Mouse (Mus musculus): ENCODE results near the gene Twistnb. TPM values are rescaled to one million over a fixed set of nuclear protein-coding genes. Genes with fewer than 3 reads are reported as not detected.

The Twistnb gene
- total RNA-seq (2012; rRNA removed) (19.2 and 20.5 TPM in 2 replicates), total RNA-seq (2014; rRNA removed) (51.2 and 60.2 TPM in 2 replicates), polyA plus RNA-seq (2012; ENCODE audit: insufficient read length, low read depth) (33.1 and 34.4 TPM in 2 replicates)

GRCm38 (mm10) chr12:33429387-33430160 lies at the start of gene Twistnb:
TSS of gene Twistnb (plus strand) at chr12:33429635.
- Histone ChIP-seq H3K36me3 (replicated peaks in 1 of 2; ENCODE audit: control insufficient read depth in 1 of 2, insufficient read depth in 1 of 2, low read length in 1 of 2) (peaks cover 7 to 11% of the 10 kb centered on the region in 2 experiments), H3K79me2 (replicated peaks; ENCODE audit: control insufficient read depth, extremely low read depth, insufficient read depth, poor library complexity, severe bottlenecking) (peaks cover 32% of the 10 kb centered on the region), H3K9ac (ENCODE audit: insufficient read depth, low read depth) (peak within 1 kb of the TSS; percentile 69), H3K27ac (ENCODE audit: insufficient read depth, low read depth) (peak within 1 kb of the TSS; percentile 17; the same call in 1 of the 2 replicates), H3K9me3 (replicated peaks; ENCODE audit: low read length) (no peaks in the 10 kb centered on the region), H3K4me3 (replicated peaks in 1 of 3; ENCODE audit: low read depth in 2 of 3, low read length in 2 of 3, poor library complexity in 1 of 3) (peak within 1 kb of the TSS; percentile 88 to 99 (median 99)), H3K27me3 (replicated peaks) (no peaks in the 10 kb centered on the region), H3K4me1 (ENCODE audit: control insufficient read depth in 1 of 2, insufficient read depth in 2 of 2) (peaks cover 4 to 27% of the 10 kb centered on the region in 2 experiments), H3K4me2 (ENCODE audit: insufficient read depth, low read depth, poor library complexity, severe bottlenecking) (peak within 1 kb of the TSS; percentile 99)
- DNase-seq (ENCODE audit: extremely low read depth): peak; percentile 98
- dilution Hi-C loops (cut with MboI; ENCODE audit: extremely low pct_ligation_motif_present, extremely low pct_unique_long_range_greater_than_20kb, low sequenced_read_pairs): no loop called here
- in situ Hi-C loops (cut with MboI; ENCODE audit: low pct_ligation_motif_present, low pct_unique_long_range_greater_than_20kb, low sequenced_read_pairs): no loop called here
- TF ChIP-seq RAD21 (IDR thresholded peaks at IDR 0.05; ENCODE audit: low read depth, low read length) (peak; percentile 6), ELF1 (IDR thresholded peaks at IDR 0.05; ENCODE audit: low read depth, low read length) (peak; percentile 64; the same call in 1 of the 2 replicates), HCFC1 (IDR thresholded peaks at IDR 0.05; ENCODE audit: low read depth, low read length) (peak; percentile 85), KAT2A (IDR thresholded peaks at IDR 0.05; ENCODE audit: insufficient replicate concordance, low read length) (no peak), MAZ (IDR thresholded peaks at IDR 0.05; ENCODE audit: low read depth, low read length) (0 out of 2 replicates have a peak, but pooled peaks have one; percentile 26), E2F4 (IDR thresholded peaks at IDR 0.05; ENCODE audit: insufficient replicate concordance, low read depth, low read length) (no peak; the same call in 1 of the 2 replicates), RCOR1 (conservative IDR thresholded peaks at IDR 0.05; ENCODE audit: low read depth, low read length) (no peak), ZKSCAN1 (IDR thresholded peaks at IDR 0.05; ENCODE audit: borderline replicate concordance, low read depth, low read length) (no peak), USF2 (conservative IDR thresholded peaks at IDR 0.05; ENCODE audit: low read depth, low read length) (no peak), POLR2A (IDR thresholded peaks at IDR 0.05; ENCODE audit: low read depth, low read length) (peak; percentile 90), POLR2AphosphoS2 (IDR thresholded peaks at IDR 0.05; ENCODE audit: low read depth, low read length) (no peak), ETS1 (conservative IDR thresholded peaks at IDR 0.05; ENCODE audit: low read depth, low read length) (no peak), MYC (IDR thresholded peaks at IDR 0.05; ENCODE audit: low read depth, low read length) (peak; percentile 81), NRF1 (IDR thresholded peaks at IDR 0.05; ENCODE audit: low read depth, low read length) (peak; percentile 41), MAFK (IDR thresholded peaks at IDR 0.05; ENCODE audit: insufficient replicate concordance, low read length) (no peak), MEF2A (IDR thresholded peaks at IDR 0.05; ENCODE audit: borderline replicate concordance, low read depth, low read length) (peak; percentile 74), MXI1 (IDR thresholded peaks at IDR 0.05; ENCODE audit: low read depth, low read length) (peak; percentile 95), MAX (IDR thresholded peaks at IDR 0.05; ENCODE audit: low read length) (peak; percentile 83), TCF12 (IDR thresholded peaks at IDR 0.05; ENCODE audit: low read depth, low read length) (peak; percentile 71), JUN (IDR thresholded peaks at IDR 0.05; ENCODE audit: insufficient read depth, low read depth, low read length) (no peak), SIN3A (IDR thresholded peaks at IDR 0.05; ENCODE audit: low read length) (peak; percentile 89), ZC3H11A (IDR thresholded peaks at IDR 0.05; ENCODE audit: low read depth, low read length) (no peak), NELFE (IDR thresholded peaks at IDR 0.05; ENCODE audit: low read depth, low read length) (peak; percentile 85; the same call in 1 of the 2 replicates), CHD1 (IDR thresholded peaks at IDR 0.05; ENCODE audit: low read depth, low read length) (no peak), SMC3 (IDR thresholded peaks at IDR 0.05; ENCODE audit: low read depth, low read length) (peak; percentile 45), ZNF384 (IDR thresholded peaks at IDR 0.05; ENCODE audit: low read depth, low read length) (no peak), EP300 (IDR thresholded peaks at IDR 0.05; ENCODE audit: low read length) (no peak), ZMIZ1 (IDR thresholded peaks at IDR 0.05; ENCODE audit: low read depth, low read length) (no peak), BHLHE40 (IDR thresholded peaks at IDR 0.05; ENCODE audit: low read depth, low read length) (no peak), TBP (conservative IDR thresholded peaks at IDR 0.05; ENCODE audit: low read depth, low read length) (peak; percentile 71; the same call in 1 of the 2 replicates), CHD2 (IDR thresholded peaks at IDR 0.05; ENCODE audit: low read length) (no peak), GABPA (IDR thresholded peaks at IDR 0.05; ENCODE audit: insufficient replicate concordance, low read depth, low read length) (peak; percentile 45; the same call in 1 of the 2 replicates), USF1 (IDR thresholded peaks at IDR 0.05; ENCODE audit: low read depth, low read length) (no peak), UBTF (IDR thresholded peaks at IDR 0.05; ENCODE audit: low read depth, low read length) (0 out of 2 replicates have a peak, but pooled peaks have one; percentile 57), PAX5 (IDR thresholded peaks at IDR 0.05; ENCODE audit: low read length) (no peak), CTCF (conservative IDR thresholded peaks at IDR 0.05 in 1 of 2, IDR thresholded peaks at IDR 0.05 in 1 of 2; ENCODE audit: low read depth in 2 of 2, low read length in 2 of 2) (peak; percentile 62 to 77), JUND (conservative IDR thresholded peaks at IDR 0.05; ENCODE audit: low read depth, low read length) (no peak), IRF4 (IDR thresholded peaks at IDR 0.05; ENCODE audit: low read depth, low read length) (peak; percentile 78)
